Mouse (Mus musculus): ENCODE measurements around the gene Tspyl4. TPM values are rescaled to one million over a fixed set of nuclear protein-coding genes. Genes with fewer than 3 reads are reported as not detected.
A peak's percentile ranks its signal among the peaks of the same experiment; 100 is the strongest.

Tspyl4 gene
- total RNA-seq, 2 experiments from 2014 or later, result 8.0 to 10.1 TPM

GRCm38 (mm10) chr10:34316571-34317216 lies 19.5 kb downstream of the Tspyl4 start:
- peak in 1 of 2 experiments; percentile 4 for DNase-seq
- intact Hi-C loops (cut with DNase I), result no loop called here

- DNase-seq, result no peak
- intact Hi-C loops (cut with DNase I), result no loop called here
These were observed 20.0 kb downstream of the Tspyl4 start for GRCm38 (mm10) chr10:34317217-34317606.

DNA sequence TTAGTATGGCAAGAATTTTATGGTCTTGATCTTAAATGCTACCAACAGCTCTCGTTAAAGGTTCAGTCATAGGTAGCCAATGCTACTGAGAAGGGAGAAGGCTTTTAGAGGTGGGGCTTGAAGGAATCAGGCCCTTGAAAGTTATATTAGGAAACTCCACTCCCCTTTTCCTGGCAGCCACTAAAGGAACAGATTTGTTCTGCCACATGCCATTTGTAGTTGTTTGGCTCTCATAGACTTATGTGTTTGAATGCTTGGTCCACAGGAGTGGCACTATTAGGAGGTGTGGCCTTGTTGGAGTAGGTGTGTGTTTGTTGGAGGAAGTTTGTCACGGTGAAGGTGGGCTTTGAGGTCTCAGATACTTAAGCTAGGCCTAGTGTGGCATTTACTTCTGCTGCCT lies 23.6 kb downstream of the Tspyl4 start:
- DNase-seq, result no peak

GRCm38 (mm10) chr10:34326701-34327100 lies 29.5 kb downstream of the Tspyl4 start:
- intact Hi-C loops (cut with DNase I), result loop anchor here (2.0 to 5.0 kb wide), 3 partner anchors 44 to 290 kb away; partner anchors contain the start of genes Trappc3l and Tspyl1
- no peak for DNase-seq

More for the DNA sequence above, 23.6 kb downstream of the Tspyl4 start:
- intact Hi-C loops (cut with DNase I), result loop anchor here (5.0 kb wide), 1 partner anchor 224 kb away; the partner anchor contains the start of gene Calhm5

- DNase-seq, result no peak
- intact Hi-C loops (cut with DNase I), result loop anchor here (2.0 to 5.0 kb wide), 3 partner anchors 45 to 290 kb away; partner anchors contain the start of genes Trappc3l and Tspyl1
These were observed 29.9 kb downstream of the Tspyl4 start for GRCm38 (mm10) chr10:34327144-34327543.

DNA sequence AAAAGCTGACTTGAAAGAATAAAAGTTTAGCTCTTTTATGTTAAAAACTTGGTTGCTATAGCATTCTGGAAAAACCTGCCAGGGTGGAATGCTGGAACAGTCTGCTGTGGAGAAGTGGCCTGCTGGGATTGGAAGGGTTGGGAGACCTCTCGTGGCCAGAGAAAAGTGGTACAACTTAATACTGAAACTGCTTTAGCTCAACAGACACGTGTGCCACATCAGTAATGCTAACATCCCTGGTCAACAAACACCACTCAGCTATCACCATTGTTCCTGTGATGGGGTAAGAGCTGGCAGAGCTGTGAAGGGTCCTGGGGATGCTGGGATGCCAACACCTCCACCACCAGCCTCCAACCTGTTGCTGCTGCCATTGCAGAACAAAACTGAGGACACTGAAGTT lies 31.1 kb downstream of the Tspyl4 start:
- intact Hi-C loops (cut with DNase I), result loop anchor here (5.0 kb wide), 1 partner anchor 46 kb away; the partner anchor contains the start of gene Tspyl1

GRCm38 (mm10) chr10:34341014-34341413 lies 43.8 kb downstream of the Tspyl4 start:
- intact Hi-C loops (cut with DNase I), result no loop called here
- DNase-seq, result no peak

More for the DNA sequence above, 31.1 kb downstream of the Tspyl4 start:
- DNase-seq, result peak; percentile 30 to 52

GRCm38 (mm10) chr10:34341886-34342285 lies 44.6 kb downstream of the Tspyl4 start:
- no peak for DNase-seq
- intact Hi-C loops (cut with DNase I), result no loop called here

Other genes starting within 250 kb of the Tspyl4 start
- gene Calhm5, start 200.9 kb upstream of the Tspyl4 start, total RNA-seq (2021), result under 1 TPM; 0.51 to 0.60 TPM
- not detected for gene Calhm6, start 169.5 kb upstream of the Tspyl4 start, total RNA-seq (2021)
- 1 to 10 TPM; 5.7 to 6.7 TPM for gene Dse, start 89.7 kb upstream of the Tspyl4 start, total RNA-seq (2021)
- 10 to 100 TPM; 51.0 to 52.9 TPM for gene Tspyl1, start 15.3 kb upstream of the Tspyl4 start, total RNA-seq (2021)
- gene Col10a1, start 92.5 kb downstream of the Tspyl4 start, total RNA-seq (2021), result under 1 TPM; 0.07 to 0.14 TPM
- gene Nt5dc1, start 121.1 kb downstream of the Tspyl4 start, total RNA-seq (2021), result 10 to 100 TPM in 1 of 2 experiments, 1 to 10 TPM in 1; 9.8 to 14.3 TPM
- 1 to 10 TPM; 2.3 to 2.7 TPM for gene Frk, start 186.0 kb downstream of the Tspyl4 start, total RNA-seq (2021)